Mouse (Mus musculus) gonadal fat pad, adult 2 months (tissue): ENCODE measurements around the gene Cd4. TPM values are rescaled to one million over a fixed set of nuclear protein-coding genes. Genes with fewer than 3 reads are reported as not detected.

Source experiments
- DNase-seq: peaks from one replicate; pipeline ENCODE4 v3.0.0-alpha.2; 2012; ENCODE audit warnings: low read depth
- polyA plus RNA-seq: library from polyadenylated mRNA; depleted of rRNA; stranded (reverse); fragments of >200 nt; gene quantifications from 2 replicates; pipeline ENCODE4 v1.2.3, GENCODE M21; 2012

Cd4 gene
- polyA plus RNA-seq, 1 experiment = 0.50 TPM

GRCm38 (mm10) chr6:124885956-124886381 is 2.1 kb downstream of the Cd4 start:
- no peak for DNase-seq

DNA sequence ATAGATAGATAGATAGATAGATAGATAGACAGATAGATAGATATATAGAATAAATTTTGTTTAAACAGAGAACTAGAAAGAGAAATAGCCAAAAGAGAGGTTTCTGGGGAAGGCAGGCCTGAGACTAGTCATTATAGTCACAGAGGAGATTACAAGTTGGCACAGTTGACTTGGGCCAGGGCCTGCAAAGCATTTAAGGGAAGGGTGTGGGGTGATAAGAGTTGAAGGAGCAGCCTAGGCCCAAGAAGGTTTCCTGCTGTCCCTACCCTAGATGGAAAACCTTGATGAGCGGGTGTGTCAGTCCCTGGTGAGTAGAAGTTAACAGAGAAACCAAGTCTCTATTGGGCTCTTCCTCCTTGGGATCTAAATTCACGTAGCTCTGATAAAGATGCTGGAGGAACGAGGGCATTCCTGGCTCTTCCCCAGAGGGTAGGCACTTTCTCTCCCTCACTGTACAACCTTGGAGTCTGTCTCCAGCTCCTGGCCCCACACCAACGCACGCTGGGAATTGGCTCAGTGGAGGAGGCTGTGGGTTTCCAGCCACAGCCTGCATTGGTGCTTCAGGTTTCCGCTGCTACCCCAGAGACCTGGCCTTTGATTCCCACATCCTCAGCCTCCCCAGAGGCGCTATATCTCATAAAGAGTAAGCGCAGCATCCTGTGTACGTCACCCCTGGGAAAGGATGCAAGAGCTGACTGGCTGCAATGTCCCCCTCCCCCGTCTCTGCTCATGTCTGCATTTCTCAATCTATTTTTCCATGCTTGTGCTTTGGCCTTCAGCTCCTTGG is 3.1 kb downstream of the Cd4 start:
- DNase-seq = no peak

DNA sequence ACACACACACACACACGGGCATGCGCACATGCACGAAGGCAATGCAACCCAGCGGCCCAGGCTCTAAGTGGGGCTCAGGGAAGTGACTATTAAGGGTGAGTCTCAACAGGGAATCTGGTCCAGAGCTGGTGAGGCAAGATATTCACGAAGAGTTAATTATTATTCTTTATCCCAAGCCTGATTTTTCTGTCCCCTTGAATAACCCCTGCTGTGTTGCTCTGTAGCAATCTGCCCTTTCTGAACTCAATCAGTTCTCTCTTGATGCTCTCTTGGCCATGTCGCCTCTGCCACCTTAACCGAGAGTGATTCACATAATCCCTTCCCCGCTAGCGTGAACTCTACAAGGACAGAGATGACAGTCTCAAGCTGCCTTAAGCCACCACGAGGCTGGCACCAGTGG is 4.7 kb downstream of the Cd4 start:
- DNase-seq = no peak

- DNase-seq = no peak
These were observed 6.2 kb downstream of the Cd4 start for GRCm38 (mm10) chr6:124881821-124882220.

DNA sequence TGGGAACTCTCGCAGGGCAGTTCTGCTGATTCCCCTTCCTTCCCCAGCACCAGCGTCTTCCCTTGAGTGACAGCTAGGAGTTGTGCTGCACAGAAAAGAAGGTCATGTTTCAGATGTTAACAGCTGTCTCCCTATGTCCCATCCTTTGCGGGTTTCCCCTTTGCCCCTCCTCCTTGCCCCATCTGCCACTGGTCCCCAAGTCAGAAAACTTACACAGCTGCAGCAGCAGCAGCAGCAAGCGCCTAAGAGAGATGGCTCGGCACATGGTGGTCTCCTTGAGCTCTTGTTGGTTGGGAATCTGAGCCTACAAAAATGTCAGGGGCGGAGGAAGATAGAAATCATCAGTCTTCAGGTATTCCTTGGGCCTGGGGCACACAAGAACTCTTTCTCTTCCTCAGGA is 8.6 kb downstream of the Cd4 start:
- DNase-seq = no peak

DNA sequence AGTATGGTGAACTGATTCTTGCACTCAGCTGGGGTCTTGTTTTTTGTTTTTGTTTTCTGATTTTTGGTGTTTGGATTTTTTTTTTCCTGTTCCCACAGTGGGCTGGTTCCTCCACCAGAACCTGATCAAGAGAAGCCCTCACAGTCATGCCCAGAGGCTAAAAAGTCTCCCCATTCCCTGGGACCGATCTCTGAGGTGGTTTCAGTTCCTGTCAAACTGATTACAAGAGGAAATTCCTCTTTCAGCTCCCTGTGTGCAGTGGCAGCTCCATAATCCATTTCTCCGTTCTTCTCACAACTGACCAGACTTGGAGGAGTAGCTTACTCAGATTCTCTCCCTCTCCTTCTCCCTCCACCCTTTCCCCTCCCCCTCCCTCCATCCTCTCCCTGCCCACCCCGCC is 13.7 kb downstream of the Cd4 start:
- DNase-seq = no peak

- DNase-seq = no peak
These were observed 21.5 kb downstream of the Cd4 start for GRCm38 (mm10) chr6:124866560-124866959.

GRCm38 (mm10) chr6:124865766-124866362 is 22.2 kb downstream of the Cd4 start:
- DNase-seq = no peak

- DNase-seq = no peak
These were observed 24.2 kb downstream of the Cd4 start, which contains the start of gene Gpr162 for GRCm38 (mm10) chr6:124863658-124864298. TSS of gene Gpr162 (minus strand) at chr6:124863983.

DNA sequence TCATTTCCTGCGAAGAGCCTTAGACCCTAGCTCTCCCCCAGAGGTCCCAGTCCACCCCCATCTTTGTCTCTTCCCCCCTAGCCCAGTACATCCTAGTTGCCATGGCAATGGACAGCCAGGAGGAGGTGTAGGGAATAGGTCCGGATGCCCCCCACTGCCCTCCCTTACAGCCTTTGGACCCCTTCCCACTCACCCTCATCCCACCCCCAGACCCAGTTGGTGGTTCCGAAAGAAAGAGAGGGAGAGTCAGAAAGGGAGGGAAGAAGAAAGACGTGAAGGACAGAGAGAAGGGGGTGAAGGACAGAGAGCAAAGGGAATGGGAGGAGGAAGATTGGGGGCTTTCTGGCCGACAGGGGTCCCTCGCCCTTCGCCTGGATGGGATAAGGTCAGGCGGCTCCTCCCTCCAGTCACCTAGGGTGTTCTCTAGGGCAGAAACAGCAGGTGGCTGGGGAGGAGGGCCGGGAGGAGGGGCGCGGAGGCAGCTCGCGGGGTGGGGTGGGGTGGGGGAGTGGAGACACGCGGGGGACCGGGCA is 24.8 kb downstream of the Cd4 start:
- no peak for DNase-seq

DNA sequence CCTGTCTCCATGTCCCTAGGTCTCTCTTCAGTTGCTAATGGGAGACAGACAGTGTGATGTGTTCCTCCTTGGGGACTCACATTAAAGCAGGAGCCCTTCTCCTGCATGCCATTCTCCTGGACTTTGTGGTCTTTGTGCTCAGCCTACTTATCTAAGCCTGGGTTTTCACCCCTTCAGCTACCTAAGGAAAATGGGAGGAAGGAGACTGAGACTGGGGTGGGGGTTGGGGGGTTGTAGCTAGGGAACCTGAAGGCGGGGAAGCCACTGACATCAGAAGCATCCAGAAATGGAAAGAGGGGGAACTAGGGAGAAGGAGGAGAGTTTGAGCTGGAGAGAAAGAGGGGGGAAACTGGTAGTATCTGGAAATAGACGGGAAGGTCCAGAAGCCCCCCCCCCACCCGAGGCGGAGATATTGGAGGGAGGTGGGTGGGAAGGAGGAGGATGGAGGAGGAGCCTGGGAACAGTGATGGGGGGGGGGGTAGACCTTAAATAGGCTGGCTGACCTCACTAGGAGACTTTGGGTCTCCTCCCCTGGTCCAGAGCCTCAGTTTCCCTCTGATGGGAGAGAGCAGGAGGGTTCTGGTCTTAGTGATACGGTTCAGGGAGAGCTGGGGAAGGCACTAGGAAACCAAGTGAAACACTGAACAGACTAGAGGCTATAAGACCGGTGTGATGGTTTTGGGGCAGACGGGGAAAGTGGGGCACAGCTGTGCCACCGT is 25.5 kb downstream of the Cd4 start:
- DNase-seq = no peak

- DNase-seq = no peak
These were observed 26.2 kb downstream of the Cd4 start for GRCm38 (mm10) chr6:124861802-124862201.

- DNase-seq = no peak
These were observed 26.8 kb downstream of the Cd4 start for GRCm38 (mm10) chr6:124861266-124861665.

- DNase-seq = no peak
These were observed 27.5 kb downstream of the Cd4 start for GRCm38 (mm10) chr6:124860511-124860910.

DNA sequence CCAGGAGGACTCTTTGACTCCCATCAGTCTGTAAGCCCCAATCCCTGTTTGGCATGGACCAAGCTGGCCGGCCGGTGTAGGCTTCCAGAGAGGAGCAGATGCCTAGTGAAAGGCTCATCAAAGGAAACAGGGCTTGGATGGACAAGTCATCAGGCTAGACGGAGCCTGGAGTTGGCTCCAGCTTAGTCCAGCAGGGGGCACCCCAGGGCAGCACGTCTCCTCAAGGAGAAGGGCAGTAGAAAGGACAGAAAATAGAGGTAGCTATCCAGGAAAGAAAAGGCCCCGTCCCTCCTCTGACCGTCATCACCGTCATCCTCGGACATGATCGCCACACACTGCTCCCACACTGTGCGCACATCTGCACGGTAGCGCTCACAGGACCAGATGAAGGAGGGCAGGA is 28.3 kb downstream of the Cd4 start:
- DNase-seq = no peak

DNA sequence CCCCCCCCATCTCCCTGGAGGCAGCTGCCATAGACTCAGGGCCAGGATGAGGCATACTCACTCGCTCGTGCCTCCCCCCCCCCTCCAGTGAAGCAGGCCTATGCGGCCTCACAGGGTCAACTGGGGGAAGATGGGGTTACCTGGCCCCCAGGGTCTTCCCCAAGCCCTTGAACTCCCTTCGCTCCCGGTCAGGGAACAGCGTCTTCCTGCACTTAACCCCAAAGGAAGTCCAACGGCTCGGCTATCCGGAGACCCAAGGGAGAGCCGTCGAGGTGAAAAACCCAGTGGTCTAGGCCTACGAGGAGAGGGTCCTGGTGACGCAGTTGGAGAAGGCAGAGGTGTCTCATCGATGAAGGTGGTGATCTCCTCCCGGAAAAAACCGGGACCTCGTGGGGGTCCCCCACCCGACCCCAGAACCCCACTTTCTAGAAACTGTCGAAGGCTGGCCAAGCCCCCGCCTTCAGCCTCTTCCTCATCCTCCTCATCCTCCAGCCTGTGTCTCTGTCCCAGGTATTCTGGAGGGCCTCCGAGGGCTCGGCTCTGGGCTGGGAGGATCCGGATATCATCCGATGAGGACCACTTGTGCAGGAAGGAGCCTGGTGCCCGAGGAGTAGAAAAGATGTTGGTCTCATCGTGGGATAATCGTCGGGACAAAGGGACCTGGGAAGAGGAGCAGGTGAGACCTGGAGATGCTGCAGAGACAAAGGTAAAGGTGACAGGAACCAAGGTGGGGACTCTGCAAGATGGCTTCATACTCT is 29.3 kb downstream of the Cd4 start:
- no peak for DNase-seq

DNA sequence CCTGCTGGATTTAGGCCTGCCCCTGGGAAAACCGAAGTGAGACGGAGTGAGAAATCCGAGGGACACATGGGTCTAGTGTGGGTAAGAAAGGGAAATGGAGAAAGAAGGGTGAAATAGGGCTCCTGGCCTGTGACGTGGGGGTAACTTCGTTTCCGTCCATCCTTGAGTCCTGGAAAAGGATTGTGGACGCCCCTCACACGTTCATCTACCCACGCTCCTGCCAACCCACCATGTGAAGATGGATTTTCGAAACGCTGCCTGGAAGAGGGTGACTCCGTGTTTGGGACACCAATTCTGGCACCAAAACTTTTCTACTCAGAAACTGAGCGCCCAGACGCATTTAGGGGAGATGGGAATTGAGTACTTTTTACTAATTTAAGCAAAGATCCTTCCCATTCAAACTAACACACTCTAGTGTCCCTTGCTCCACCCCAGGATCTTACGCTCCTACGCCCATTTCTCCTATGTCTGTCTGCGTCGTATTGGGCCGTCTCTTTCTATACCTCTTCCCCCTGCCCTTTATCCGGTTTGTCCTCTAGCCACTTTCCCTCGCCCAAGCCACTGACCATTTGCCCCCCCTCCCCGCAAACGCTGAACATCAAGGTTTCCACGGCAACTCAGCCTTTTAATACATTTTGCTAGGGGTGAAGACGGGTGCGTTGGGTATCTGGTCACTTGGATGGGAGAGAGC is 30.0 kb downstream of the Cd4 start:
- DNase-seq = no peak

GRCm38 (mm10) chr6:124856916-124857839 is 30.8 kb downstream of the Cd4 start, which contains the start of gene P3h3:
TSS of gene P3h3 (minus strand) at chr6:124857752.
- no peak for DNase-seq

- DNase-seq = no peak
These were observed 31.7 kb downstream of the Cd4 start for GRCm38 (mm10) chr6:124856321-124856720.
